Mouse (Mus musculus): ENCODE measurements around the gene Adcy1. TPM values are rescaled to one million over a fixed set of nuclear protein-coding genes. Genes with fewer than 3 reads are reported as not detected.

Gene Adcy1
- 1 to 10 TPM in 1 of 2 experiments, under 1 TPM in 1; 0.79 to 1.7 TPM for total RNA-seq (2021)

- peak in 1 of 2 experiments; percentile 11 for DNase-seq
- intact Hi-C loops (cut with DNase I) = no loop called here
These were observed at the start of gene Adcy1 for GRCm38 (mm10) chr11:7063001-7063584. Gene Adcy1, plus strand, starts transcription at chr11:7063489.

- intact Hi-C loops (cut with DNase I) = no loop called here
- no peak for DNase-seq
These were observed 46.4 kb upstream of the Adcy1 start for GRCm38 (mm10) chr11:7016907-7017306.

- DNase-seq = no peak
- intact Hi-C loops (cut with DNase I) = no loop called here
These were observed 45.2 kb upstream of the Adcy1 start for GRCm38 (mm10) chr11:7018078-7018477.

GRCm38 (mm10) chr11:7019006-7019525, 44.2 kb upstream of the Adcy1 start:
- no peak for DNase-seq
- intact Hi-C loops (cut with DNase I) = no loop called here

GRCm38 (mm10) chr11:7033063-7033462, 30.2 kb upstream of the Adcy1 start:
- intact Hi-C loops (cut with DNase I) = no loop called here
- DNase-seq = no peak

- intact Hi-C loops (cut with DNase I) = no loop called here
- DNase-seq = no peak
These were observed 23.6 kb upstream of the Adcy1 start for GRCm38 (mm10) chr11:7039722-7040121.

- DNase-seq = no peak
- intact Hi-C loops (cut with DNase I) = no loop called here
These were observed 22.5 kb upstream of the Adcy1 start for GRCm38 (mm10) chr11:7040801-7041200.

GRCm38 (mm10) chr11:7047176-7047575, 16.1 kb upstream of the Adcy1 start:
- intact Hi-C loops (cut with DNase I) = no loop called here
- DNase-seq = no peak

GRCm38 (mm10) chr11:7047584-7047983, 15.7 kb upstream of the Adcy1 start:
- intact Hi-C loops (cut with DNase I) = no loop called here
- DNase-seq = no peak

- intact Hi-C loops (cut with DNase I) = no loop called here
These were observed 9.6 kb upstream of the Adcy1 start for GRCm38 (mm10) chr11:7053710-7054109.

GRCm38 (mm10) chr11:7054662-7055265, 8.5 kb upstream of the Adcy1 start:
- no peak for DNase-seq
- intact Hi-C loops (cut with DNase I) = loop anchor here (5.0 kb wide), 1 partner anchor 88 kb away; no protein-coding TSS in a partner anchor

More at GRCm38 (mm10) chr11:7053710-7054109, 9.6 kb upstream of the Adcy1 start:
- no peak for DNase-seq

GRCm38 (mm10) chr11:7055455-7056017, 7.8 kb upstream of the Adcy1 start:
- intact Hi-C loops (cut with DNase I) = loop anchor here (5.0 kb wide), 1 partner anchor 87 kb away; no protein-coding TSS in a partner anchor
- DNase-seq = peak; percentile 74 to 77

- intact Hi-C loops (cut with DNase I) = loop anchor here (5.0 kb wide), 1 partner anchor 86 kb away; no protein-coding TSS in a partner anchor
These were observed 7.2 kb upstream of the Adcy1 start for GRCm38 (mm10) chr11:7056121-7056520.

GRCm38 (mm10) chr11:7057781-7058180, 5.5 kb upstream of the Adcy1 start:
- no peak for DNase-seq
- intact Hi-C loops (cut with DNase I) = loop anchor here (5.0 kb wide), 1 partner anchor 85 kb away; no protein-coding TSS in a partner anchor

More at GRCm38 (mm10) chr11:7056121-7056520, 7.2 kb upstream of the Adcy1 start:
- DNase-seq = peak; percentile 49 to 59

GRCm38 (mm10) chr11:7061961-7062360, 1.3 kb upstream of the Adcy1 start:
- no peak for DNase-seq
- intact Hi-C loops (cut with DNase I) = no loop called here

- DNase-seq = no peak
- intact Hi-C loops (cut with DNase I) = no loop called here
These were observed 723 bp upstream of the Adcy1 start for GRCm38 (mm10) chr11:7062566-7062965.

GRCm38 (mm10) chr11:7063681-7064267, 485 bp downstream of the Adcy1 start:
- intact Hi-C loops (cut with DNase I) = no loop called here
- DNase-seq = peak; percentile 23 to 24

GRCm38 (mm10) chr11:7064484-7065185, 1.3 kb downstream of the Adcy1 start:
- DNase-seq = peak in 1 of 2 experiments; percentile 11
- intact Hi-C loops (cut with DNase I) = no loop called here

GRCm38 (mm10) chr11:7065388-7065787, 2.1 kb downstream of the Adcy1 start:
- intact Hi-C loops (cut with DNase I) = no loop called here
- no peak for DNase-seq

- intact Hi-C loops (cut with DNase I) = no loop called here
- DNase-seq = no peak
These were observed 2.6 kb downstream of the Adcy1 start for GRCm38 (mm10) chr11:7065876-7066275.

GRCm38 (mm10) chr11:7067263-7067662, 4.0 kb downstream of the Adcy1 start:
- intact Hi-C loops (cut with DNase I) = no loop called here
- DNase-seq = no peak
